Mouse (Mus musculus) mature B cell (primary cell): Measurements from ENCODE around the gene Fam209.

Experiments used
- in situ Hi-C: fragments of 300-500 bp; cut with MboI; formaldehyde crosslinking; loops from 2 replicates; pipeline ENCODE4 v1.14.3; 2019

Fam209 gene

GRCm38 (mm10) chr2:172472318-172472717 lies at the start of gene Fam209:
Gene Fam209 (plus strand): TSS chr2:172472520.
- in situ Hi-C loops, result no loop called here

DNA sequence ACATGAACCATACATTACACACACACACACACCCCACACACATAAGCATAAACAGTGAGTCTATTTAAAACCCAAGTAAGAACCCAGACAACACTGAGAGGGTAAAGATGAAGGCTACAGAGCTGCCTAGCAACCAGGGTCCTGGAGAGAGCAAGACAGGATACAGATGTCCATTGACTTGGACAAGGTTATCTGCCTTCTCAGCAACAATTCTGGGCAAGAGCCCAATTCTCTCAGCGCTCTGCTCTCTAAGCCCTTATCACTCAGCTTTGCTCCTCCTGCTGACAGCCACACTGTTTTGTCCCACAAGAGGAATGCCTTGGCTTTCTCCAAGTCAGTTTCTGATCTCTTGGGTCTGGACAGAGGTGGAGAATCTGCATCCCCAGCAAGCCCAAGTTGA lies 41.7 kb upstream of the Fam209 start:
- in situ Hi-C loops, result no loop called here

DNA sequence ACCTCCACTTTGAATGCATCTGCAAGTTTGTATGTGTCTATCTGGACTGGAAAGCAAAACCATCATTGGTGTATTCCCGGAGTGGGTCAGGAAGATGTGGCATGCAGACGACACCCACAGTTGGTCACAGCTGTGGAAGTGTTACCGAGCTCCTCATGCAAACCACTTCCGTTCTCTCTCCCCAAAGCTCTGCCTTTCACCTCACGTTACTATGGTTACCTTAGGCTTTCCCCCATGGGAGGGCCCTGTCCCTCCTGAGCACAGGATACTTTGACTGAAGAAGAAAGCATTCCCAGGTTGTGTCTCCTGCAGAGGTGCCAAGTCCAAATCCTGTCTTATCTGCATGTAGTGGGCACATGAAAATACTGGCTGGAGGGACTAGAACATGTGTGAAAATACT lies 38.6 kb upstream of the Fam209 start:
- in situ Hi-C loops, result no loop called here

DNA sequence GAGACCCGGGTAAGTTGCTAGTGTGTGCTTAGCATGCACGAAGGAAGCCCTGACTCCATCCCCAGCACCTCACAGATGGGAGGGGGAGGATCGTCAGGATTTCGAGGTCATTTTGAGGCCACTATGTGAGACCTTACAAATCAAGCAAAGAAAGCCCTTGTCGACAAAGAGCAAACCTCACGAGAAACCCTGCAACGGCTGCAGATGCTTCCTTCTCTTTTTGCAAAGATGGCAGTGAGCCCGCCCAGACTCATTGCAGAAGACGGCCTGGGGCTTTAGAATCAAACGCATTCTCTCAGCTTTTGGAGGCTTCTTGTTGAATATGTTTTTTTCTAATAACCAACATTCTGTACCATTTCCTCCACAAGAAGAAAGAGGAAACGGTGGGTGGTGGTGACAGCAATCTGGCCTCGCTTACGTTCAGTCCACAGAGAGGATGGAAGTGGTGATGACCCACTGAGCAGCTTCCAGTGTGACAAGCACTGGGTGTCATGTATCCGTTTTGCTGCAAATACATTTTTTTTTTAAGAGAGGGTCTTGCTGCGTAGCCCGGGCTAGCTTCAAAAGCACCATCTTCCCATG lies 34.9 kb upstream of the Fam209 start:
- in situ Hi-C loops, result loop anchor here (5.0 kb wide), 1 partner anchor 35 kb away; no protein-coding TSS in a partner anchor

- in situ Hi-C loops, result loop anchor here (5.0 kb wide), 2 partner anchors 38 to 58 kb away; no protein-coding TSS in a partner anchor
These were observed 32.3 kb upstream of the Fam209 start, which contains the start of gene Rtf2 for GRCm38 (mm10) chr2:172439843-172440639. Gene Rtf2 (plus strand): TSS chr2:172440556.

DNA sequence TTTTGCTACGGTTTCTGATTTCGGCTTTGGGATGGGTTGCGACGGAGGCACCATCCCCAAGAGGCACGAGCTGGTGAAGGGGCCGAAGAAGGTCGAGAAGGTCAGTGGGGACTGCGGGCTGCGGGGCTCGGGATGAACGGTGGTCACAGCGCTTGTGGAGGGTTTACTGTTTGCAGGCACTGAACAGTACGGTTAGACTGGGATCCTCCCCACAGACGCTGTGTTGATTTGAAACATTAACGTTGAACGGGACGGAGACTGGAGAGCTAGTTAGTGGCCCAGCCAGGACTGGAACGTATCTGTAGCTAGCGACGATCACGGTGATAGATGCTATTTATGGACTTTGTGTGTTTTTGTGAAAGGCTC lies 31.7 kb upstream of the Fam209 start:
- in situ Hi-C loops, result loop anchor here (5.0 kb wide), 1 partner anchor 58 kb away; no protein-coding TSS in a partner anchor

DNA sequence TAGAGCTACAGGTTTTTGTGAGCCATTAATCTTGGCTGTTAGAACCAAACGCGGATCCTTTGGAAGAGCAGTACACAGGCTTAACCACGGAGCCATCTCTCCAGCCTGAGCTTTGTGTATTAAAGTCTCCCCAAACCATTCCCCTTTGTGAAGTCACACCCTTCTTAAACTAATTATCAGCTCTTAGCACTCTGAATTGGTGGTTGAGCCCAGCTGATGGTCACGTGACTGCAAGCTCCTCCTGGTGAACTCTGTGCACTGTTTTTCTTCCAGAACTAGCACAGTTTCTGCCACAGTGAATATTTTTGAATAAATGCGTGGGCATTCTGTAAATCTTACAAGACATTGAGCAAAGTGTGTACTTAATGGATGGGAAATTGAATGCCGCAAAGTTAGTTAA lies 31.1 kb upstream of the Fam209 start:
- in situ Hi-C loops, result loop anchor here (5.0 kb wide), 1 partner anchor 59 kb away; no protein-coding TSS in a partner anchor

GRCm38 (mm10) chr2:172445617-172446016 lies 26.7 kb upstream of the Fam209 start:
- in situ Hi-C loops, result no loop called here

DNA sequence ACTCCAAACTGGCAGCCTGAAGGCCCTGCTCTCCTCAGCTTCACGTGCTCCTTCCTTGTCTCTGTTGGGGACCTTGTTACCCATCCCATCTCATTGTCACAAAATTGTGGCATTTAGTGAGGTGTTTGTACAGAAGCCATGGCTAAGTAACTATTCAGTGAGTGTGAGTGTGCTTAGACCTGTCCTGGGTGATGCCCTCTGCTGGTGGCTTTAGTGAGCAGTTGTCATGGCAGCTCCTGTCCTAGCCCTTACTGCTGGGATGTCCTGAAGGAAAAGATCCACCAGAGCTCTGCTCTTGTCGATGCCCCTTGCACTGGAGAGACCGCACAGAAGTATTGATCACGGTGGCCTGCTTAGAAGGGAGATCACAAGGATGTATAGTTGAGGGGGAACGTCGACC lies 25.0 kb upstream of the Fam209 start:
- in situ Hi-C loops, result no loop called here

- in situ Hi-C loops, result no loop called here
These were observed 24.0 kb upstream of the Fam209 start for GRCm38 (mm10) chr2:172448329-172448728.

DNA sequence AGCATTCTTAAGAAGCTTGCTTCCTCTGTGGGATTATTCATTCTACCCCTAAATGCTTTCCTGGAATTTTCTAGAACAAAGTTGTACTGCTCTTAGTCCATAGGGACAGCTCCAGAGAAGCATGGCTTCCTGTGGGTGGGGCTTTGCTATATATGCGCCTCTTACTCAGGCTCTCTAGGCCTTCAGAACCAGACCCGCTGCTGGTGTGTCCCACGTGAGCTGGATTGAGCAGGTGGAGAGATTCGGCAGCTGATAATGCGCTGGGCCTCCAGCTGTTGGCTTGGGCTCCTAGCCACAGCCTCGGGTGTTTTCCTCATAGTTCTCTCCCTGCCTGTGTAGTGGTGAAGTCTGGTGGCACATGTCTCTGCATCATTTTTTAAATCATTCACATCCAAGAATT lies 21.7 kb upstream of the Fam209 start:
- in situ Hi-C loops, result no loop called here

- in situ Hi-C loops, result no loop called here
These were observed 20.3 kb upstream of the Fam209 start for GRCm38 (mm10) chr2:172452031-172452430.

GRCm38 (mm10) chr2:172452458-172452857 lies 19.9 kb upstream of the Fam209 start:
- in situ Hi-C loops, result no loop called here

DNA sequence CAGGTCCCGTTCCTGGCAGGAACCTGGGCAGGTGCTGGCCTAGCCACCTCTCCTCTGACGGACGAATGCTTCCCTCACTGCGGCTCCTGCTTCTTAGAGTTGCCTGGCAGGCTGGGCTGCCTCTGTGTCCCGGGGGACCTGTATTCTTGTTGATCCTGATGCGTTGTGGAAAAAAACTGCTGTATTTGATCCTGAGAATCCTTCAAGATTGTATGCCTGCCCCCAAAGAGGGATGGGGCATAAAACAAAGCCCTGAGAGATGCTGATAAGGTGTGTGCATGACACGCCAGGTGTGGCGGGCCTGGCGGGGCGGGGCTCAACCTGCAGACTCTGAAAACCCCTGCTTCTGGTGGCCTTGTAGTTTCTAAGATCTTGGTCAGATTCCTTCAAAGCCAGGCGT lies 13.8 kb upstream of the Fam209 start, which contains the start of gene Gcnt7:
Gcnt7 (minus strand) TSS at position 101 of the 400 bp plus-strand sequence.
- in situ Hi-C loops, result no loop called here

DNA sequence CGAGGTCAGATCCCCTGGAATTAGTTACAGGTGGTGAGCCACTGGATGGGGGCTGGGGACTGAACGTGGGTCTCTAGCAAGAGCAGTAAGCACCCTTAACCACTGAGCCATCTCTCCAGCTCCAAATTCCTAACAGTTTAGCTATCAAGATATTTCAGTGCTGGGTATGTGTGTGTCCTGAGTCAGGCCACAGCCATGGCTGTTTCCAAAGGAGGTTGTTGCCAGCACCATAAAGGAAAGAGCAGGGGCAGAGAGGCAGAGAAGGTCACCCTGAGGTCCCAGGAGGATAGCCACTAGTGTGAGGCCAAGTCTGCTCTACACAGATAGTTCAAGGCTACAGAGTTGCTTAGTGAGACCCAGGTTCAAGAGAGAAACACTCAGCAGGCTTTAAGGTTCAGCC lies 11.7 kb upstream of the Fam209 start:
- in situ Hi-C loops, result no loop called here

DNA sequence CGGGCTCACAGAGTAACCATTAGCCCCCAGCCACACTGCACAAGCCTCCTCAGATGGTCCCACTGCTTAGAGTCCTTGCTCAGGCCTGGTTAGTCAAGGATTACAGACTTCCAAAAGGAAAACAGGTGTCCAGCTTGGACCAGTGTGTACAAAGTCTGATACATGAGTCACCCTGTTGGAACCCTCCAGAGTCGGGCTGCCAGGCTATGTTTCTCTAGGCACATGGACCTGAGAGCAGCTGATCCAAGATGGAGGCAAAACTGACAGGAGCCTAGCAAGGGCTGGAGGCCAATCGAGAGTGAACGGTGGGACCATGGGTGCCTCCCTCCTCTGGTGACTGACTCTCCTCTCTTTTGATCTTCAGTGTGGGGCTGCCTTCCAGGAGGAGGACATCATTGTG lies 9.5 kb upstream of the Fam209 start:
- in situ Hi-C loops, result no loop called here

- in situ Hi-C loops, result no loop called here
These were observed 5.7 kb upstream of the Fam209 start for GRCm38 (mm10) chr2:172466427-172467132.

GRCm38 (mm10) chr2:172467206-172467605 lies 5.1 kb upstream of the Fam209 start:
- in situ Hi-C loops, result no loop called here

DNA sequence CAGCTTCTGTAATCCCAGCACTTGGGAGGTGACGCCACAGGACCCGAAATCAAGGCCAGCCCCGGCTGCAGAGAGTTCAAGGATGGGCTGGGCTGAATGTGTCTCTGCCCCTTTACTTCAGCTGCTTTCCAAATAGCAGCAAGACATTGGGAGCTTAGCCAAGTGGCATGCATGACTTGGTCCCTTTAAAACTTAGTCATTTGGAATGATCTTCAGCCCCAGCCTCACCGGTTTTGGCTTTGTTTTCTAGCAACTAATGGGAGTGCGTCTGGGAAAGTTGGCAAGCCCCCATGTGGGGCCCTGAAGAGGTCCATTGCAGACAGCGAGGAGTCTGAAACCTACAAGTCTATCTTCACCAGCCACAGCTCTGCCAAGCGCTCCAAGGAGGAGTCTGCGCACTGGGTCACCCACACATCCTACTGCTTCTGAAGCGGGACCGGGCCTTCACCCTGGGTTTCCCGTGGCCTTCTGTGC lies 3.9 kb upstream of the Fam209 start:
- in situ Hi-C loops, result no loop called here

DNA sequence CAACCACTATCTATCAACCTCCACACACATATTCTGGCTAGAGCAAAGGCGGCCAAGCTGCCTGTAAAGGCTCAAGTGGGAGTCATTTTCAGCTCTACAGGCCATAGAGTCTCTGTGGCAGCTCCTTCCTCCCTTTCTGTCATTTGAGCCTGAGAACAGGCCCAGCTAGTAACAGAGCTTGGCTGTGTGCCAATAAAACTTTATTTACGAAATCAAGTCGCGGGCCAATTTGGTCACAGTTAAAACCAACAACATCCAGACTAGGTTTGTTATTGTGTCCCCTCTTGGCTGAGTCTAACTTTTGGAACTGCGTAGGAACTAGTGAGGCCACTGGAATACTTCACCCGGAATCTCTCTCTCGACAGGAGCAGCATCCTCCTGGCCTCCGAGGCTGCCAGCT lies 1.3 kb downstream of the Fam209 start:
- in situ Hi-C loops, result no loop called here

DNA sequence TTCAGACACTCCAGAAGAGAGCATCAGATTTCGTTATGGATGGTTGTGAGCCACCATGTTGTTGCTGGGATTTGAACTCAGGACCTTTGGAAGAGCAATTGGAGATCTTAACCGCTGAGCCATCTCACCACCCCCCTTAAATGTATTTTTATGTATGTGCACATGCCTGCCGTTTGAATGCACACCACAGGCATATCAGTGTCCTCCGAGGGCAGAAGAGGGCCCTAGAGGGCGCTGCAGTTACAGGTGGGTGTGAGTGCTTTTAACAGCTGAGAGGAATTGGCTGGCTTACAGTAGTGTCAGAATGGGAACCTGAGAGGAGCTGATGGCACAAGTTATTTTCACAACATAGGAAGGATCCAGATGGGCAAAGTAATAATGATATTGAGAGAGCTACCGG lies 2.6 kb downstream of the Fam209 start:
- in situ Hi-C loops, result no loop called here

GRCm38 (mm10) chr2:172476707-172477260 lies 4.5 kb downstream of the Fam209 start:
- in situ Hi-C loops, result no loop called here
